Mouse (Mus musculus): Measurements from ENCODE around the gene Utp11.

- no peak for TF ChIP-seq CTCF (IDR thresholded peaks at IDR 0.05)
- no peak for TF ChIP-seq EP300 (IDR thresholded peaks at IDR 0.05)
Observed at GRCm38 (mm10) chr4:124632856-124633255, 60.5 kb downstream of the Utp11 start.
